Mouse (Mus musculus) intestine, postnatal 0 days (tissue): Measurements from ENCODE around the gene H2-DMb1. TPM values are rescaled to one million over a fixed set of nuclear protein-coding genes. Genes with fewer than 3 reads are reported as not detected.

Source experiments
- ATAC-seq: fragments of 200-750 bp; cut with Nextera tagmentation; 2 replicates; pipeline ENCODE4 v1.8.0; 2017; ENCODE audit warnings: mild to moderate bottlenecking, moderate TSS enrichment, moderate library complexity
- H3K27ac ChIP-seq: fragments of 300-500 bp; sonication (generic); 2 replicates; pipeline ENCODE4 v1.5.1; 2014; ENCODE audit warnings: mild to moderate bottlenecking, low read depth, low read length, moderate library complexity
- H3K27me3 ChIP-seq: fragments of 300-500 bp; sonication (generic); replicated peaks from 2 replicates; pipeline ENCODE4 v1.6.1; 2014; ENCODE audit warnings: low read length, mixed read lengths; ENCODE audit not compliant: control insufficient read depth, insufficient read depth
- H3K36me3 ChIP-seq: fragments of 300-500 bp; sonication (generic); 2 replicates; pipeline ENCODE4 v1.6.1; 2014; ENCODE audit warnings: mild to moderate bottlenecking, moderate library complexity; ENCODE audit not compliant: control insufficient read depth, insufficient read depth
- H3K4me1 ChIP-seq: fragments of 300-500 bp; sonication (generic); replicated peaks from 2 replicates; pipeline ENCODE4 v1.6.1; 2014; ENCODE audit warnings: antibody characterized with exemption, low read length, mixed read lengths; ENCODE audit not compliant: control insufficient read depth, insufficient read depth
- H3K4me2 ChIP-seq: fragments of 300-500 bp; sonication (generic); replicated peaks from 2 replicates; pipeline ENCODE4 v1.6.1; 2014; ENCODE audit warnings: low read depth, mild to moderate bottlenecking, moderate library complexity
- H3K4me3 ChIP-seq: fragments of 300-500 bp; sonication (generic); 2 replicates; pipeline ENCODE4 v1.5.1; 2014; ENCODE audit warnings: low read depth, low read length
- H3K9ac ChIP-seq: fragments of 300-500 bp; sonication (generic); 2 replicates; pipeline ENCODE4 v1.6.1; 2014; ENCODE audit warnings: mild to moderate bottlenecking, low read depth, low read length
- H3K9me3 ChIP-seq: fragments of 300-500 bp; sonication (generic); 2 replicates; pipeline ENCODE4 v1.6.1; 2016; ENCODE audit warnings: mixed run types; ENCODE audit not compliant: control insufficient read depth
- CTCF ChIP-seq: sonication (generic); IDR thresholded peaks from 2 replicates; pipeline ENCODE4 v1.5.1; 2016; ENCODE audit warnings: low read depth, mild to moderate bottlenecking, control low read depth, antibody characterized with exemption, moderate library complexity
- WGBS: fragments of 180-500 bp; shearing (Covaris S2); extraction: QIAGEN DNeasy Blood & Tissue Kit; methylation state at CpG from one replicate; pipeline ENCODE4 v1.1.7; 2014; 5-methylcytosine and 5-hydroxymethylcytosine counted together
- polyA plus RNA-seq: library from polyadenylated mRNA; unstranded; fragments of >200 nt; fragmentation: Nextera tagmentation; extraction: Ambion mirVana; gene quantifications from 2 replicates; pipeline ENCODE4 v1.2.1, GENCODE M21; 2015

Gene H2-DMb1
- polyA plus RNA-seq, 1 experiment from 2014 or later: 5.1 TPM

DNA sequence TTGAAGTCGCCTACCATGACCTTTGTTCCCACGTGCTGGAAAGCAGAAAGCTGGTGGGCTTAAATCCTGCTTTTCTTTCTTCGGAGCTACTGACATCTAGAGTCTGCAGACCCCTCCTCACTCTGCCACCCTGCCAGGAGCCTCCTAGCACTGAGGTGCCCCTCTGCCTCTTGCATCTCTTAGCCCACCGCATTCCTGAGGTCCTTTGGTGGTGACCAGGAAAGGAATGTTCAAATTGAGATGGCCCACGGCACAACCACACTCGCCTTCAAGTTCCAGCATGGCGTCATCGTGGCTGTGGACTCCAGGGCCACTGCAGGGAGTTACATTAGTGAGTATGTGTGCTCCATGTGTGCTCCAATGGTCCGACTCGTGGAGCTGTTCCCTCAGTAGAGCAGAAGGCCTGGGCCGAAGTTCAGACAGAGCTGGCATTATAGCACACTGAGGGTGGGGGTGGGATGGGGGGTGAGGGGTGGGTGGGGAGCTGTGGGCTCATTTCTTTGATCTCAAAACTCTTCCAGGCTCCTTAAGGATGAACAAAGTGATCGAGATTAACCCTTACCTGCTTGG lies 46.3 kb downstream of the H2-DMb1 start:
- H3K27ac ChIP-seq: no peak overlapping the region
- H3K27me3 ChIP-seq: peaks cover 5% of the 10 kb centered on the region
- peak overlapping the region; percentile 64 for H3K4me3 ChIP-seq
- H3K4me1 ChIP-seq: no peaks in the 10 kb centered on the region
- no peaks in the 10 kb centered on the region; the same call in 1 of the 2 replicates for H3K36me3 ChIP-seq
- H3K9me3 ChIP-seq: no peaks in the 10 kb centered on the region
- no peak overlapping the region for H3K9ac ChIP-seq
- no peak for TF ChIP-seq CTCF
- no peak for ATAC-seq
- H3K4me2 ChIP-seq: peak overlapping the region; percentile 99
- 66% methylated on average over 12 of the region's 12 CpGs for WGBS

- WGBS: 91% methylated on average over 10 of the region's 10 CpGs
- H3K27me3 ChIP-seq: peaks cover 5% of the 10 kb centered on the region
- H3K27ac ChIP-seq: no peak overlapping the region
- no peak overlapping the region for H3K9ac ChIP-seq
- TF ChIP-seq CTCF: no peak
- H3K4me3 ChIP-seq: no peak overlapping the region
- H3K9me3 ChIP-seq: no peaks in the 10 kb centered on the region
- H3K4me1 ChIP-seq: no peaks in the 10 kb centered on the region
- H3K4me2 ChIP-seq: no peak overlapping the region
- H3K36me3 ChIP-seq: no peaks in the 10 kb centered on the region; the same call in 1 of the 2 replicates
- ATAC-seq: no peak
These were observed 47.2 kb downstream of the H2-DMb1 start for GRCm38 (mm10) chr17:34200047-34200446.

DNA sequence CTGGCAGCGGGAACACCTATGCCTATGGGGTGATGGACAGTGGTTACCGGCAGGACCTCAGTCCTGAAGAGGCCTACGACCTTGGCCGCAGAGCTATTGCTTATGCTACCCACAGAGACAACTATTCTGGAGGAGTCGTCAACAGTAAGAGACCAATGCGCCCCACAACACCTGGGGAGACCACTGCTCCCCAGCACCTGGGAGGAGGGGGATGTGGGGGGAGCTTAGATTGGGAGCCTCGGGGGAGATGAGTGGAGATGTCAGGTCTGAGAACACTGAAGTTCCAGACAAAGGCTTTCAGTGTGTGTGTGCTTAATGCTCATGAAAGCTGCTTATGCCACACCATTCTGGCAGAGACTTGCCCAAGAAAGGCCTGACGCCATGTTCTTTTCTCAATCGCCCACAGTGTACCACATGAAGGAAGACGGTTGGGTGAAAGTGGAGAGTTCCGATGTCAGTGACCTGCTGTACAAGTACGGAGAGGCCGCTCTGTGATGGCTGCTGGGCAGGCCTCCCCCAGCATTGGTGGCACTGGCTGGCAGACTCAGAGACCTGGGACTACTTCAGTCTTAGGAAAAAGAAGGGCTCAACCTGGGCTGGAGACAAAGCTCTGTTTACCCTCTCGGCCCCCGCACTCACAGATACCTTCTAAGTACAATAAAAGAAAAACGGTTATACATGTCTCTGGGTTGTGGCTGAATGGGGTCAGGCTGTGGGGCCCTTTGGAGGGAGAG lies 48.1 kb downstream of the H2-DMb1 start:
- Histone ChIP-seq H3K9ac (no peak overlapping the region), H3K27me3 (peaks cover 5% of the 10 kb centered on the region; the same call in 1 of the 2 replicates), H3K27ac (no peak overlapping the region), H3K4me3 (no peak overlapping the region), H3K4me1 (no peaks in the 10 kb centered on the region), H3K36me3 (no peaks in the 10 kb centered on the region; the same call in 1 of the 2 replicates), H3K4me2 (no peak overlapping the region), H3K9me3 (no peaks in the 10 kb centered on the region)
- no peak for TF ChIP-seq CTCF
- 88% methylated on average over 16 of the region's 16 CpGs for WGBS
- no peak for ATAC-seq

DNA sequence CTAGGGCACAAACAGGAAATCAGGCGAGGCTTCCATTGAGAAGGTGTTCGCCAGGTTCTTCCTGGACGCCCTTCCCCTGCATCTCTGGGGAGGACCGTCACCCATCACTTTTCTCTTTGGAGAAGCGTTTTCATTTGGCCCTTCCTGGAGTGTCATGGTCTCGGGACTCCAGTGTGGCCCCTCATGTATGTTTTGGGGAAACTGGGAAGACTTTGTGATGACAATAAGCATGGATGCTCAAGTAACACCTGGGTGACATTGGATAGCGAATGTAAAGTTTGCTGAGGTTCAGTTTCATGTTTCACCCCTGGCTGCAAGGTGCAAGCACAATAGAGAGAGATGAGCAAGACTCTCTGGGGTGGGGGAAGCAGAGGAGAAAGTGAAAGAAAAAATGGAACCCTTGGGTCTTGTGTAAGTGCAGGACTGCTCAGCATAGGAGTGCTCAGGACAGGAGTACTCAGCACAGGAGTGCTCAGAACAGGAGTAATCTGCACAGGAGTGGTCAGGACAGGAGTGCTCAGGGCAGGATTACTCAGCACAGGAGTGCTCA lies 48.7 kb downstream of the H2-DMb1 start:
- H3K9ac ChIP-seq: no peak overlapping the region
- no peak overlapping the region for H3K27ac ChIP-seq
- no peak overlapping the region for H3K4me2 ChIP-seq
- peaks cover 2% of the 10 kb centered on the region; the same call in 1 of the 2 replicates for H3K27me3 ChIP-seq
- no peak for ATAC-seq
- H3K4me3 ChIP-seq: no peak overlapping the region
- TF ChIP-seq CTCF: no peak
- no peaks in the 10 kb centered on the region for H3K4me1 ChIP-seq
- WGBS: 72% methylated on average over 7 of the region's 7 CpGs
- no peaks in the 10 kb centered on the region; the same call in 1 of the 2 replicates for H3K36me3 ChIP-seq
- H3K9me3 ChIP-seq: no peaks in the 10 kb centered on the region

DNA sequence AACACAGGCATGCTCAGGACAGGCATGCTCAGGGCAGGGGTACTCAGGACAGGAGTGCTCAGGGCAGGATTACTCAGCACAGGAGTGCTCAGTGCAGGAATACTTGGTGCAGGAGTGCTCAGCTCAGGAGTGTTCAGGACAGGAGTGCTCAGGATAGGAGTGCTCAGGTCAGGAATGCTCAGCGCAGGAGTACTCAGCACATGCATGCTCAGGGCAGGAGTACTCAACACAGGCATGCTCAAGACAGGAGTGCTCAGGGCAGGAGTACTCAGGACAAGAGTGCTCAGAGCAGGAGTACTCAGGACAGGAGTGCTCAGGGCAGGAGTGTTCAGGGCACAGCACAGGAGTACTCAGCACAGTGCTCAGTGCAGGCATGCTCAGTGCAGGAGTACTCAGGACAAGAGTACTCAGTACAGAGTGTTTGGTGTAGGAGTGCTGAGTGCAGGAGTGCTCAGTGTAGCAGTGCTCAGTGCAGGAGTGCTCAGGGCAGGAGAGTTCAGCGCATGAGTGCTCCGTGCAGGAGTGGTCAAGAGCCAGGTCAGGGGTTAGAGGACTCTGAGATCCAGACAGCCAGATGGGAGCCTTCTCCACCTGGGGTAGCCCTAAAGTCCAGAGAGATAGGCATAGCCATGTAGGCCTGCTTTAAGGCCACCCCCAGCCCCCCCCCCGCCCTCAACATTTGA lies 50.0 kb downstream of the H2-DMb1 start:
- no peak for TF ChIP-seq CTCF
- 82% methylated on average over 4 of the region's 4 CpGs for WGBS
- H3K9ac ChIP-seq: no peak overlapping the region
- no peaks in the 10 kb centered on the region for H3K4me1 ChIP-seq
- H3K4me3 ChIP-seq: no peak overlapping the region
- no peaks in the 10 kb centered on the region for H3K36me3 ChIP-seq
- H3K4me2 ChIP-seq: no peak overlapping the region
- no peaks in the 10 kb centered on the region for H3K9me3 ChIP-seq
- no peak overlapping the region for H3K27ac ChIP-seq
- no peaks in the 10 kb centered on the region for H3K27me3 ChIP-seq
- ATAC-seq: no peak

DNA sequence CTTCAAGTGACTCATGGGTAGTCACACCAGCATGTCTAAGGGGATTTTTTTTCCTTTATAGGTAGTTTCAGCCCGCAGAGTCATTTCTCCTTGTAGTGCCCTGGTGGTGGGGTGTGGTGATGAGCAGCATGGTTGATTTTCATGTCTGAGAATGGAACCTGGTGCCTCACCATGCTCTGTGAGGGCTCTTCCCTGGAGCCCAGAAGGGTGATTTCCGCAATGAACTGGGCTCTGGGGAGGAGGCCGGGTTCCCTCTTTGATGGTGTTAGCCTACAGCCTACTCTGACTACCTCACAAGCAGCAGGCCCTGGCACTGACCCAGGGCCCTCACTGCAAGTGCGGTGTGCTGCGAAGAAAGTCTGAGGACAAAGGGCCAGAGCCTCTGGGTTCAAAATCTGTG lies 50.6 kb downstream of the H2-DMb1 start, which contains the start of gene Tap2:
Gene Tap2, plus strand, starts transcription at position 84 of the 400 bp plus-strand sequence.
- no peaks in the 10 kb centered on the region for H3K4me1 ChIP-seq
- WGBS: 83% methylated on average over 5 of the region's 5 CpGs

More for the DNA sequence above, 50.6 kb downstream of the H2-DMb1 start, which contains the start of gene Tap2:
- Histone ChIP-seq H3K9me3 (no peaks in the 10 kb centered on the region), H3K27me3 (no peaks in the 10 kb centered on the region), H3K27ac (no peak within 1 kb of the TSS), H3K36me3 (no peaks in the 10 kb centered on the region), H3K9ac (peak within 1 kb of the TSS; percentile 53), H3K4me3 (peak within 1 kb of the TSS; percentile 66), H3K4me2 (peak within 1 kb of the TSS; percentile 74)
- no peak for ATAC-seq
- no peak for TF ChIP-seq CTCF
